Mouse (Mus musculus): Measurements from ENCODE around the gene Bckdha.

DNA sequence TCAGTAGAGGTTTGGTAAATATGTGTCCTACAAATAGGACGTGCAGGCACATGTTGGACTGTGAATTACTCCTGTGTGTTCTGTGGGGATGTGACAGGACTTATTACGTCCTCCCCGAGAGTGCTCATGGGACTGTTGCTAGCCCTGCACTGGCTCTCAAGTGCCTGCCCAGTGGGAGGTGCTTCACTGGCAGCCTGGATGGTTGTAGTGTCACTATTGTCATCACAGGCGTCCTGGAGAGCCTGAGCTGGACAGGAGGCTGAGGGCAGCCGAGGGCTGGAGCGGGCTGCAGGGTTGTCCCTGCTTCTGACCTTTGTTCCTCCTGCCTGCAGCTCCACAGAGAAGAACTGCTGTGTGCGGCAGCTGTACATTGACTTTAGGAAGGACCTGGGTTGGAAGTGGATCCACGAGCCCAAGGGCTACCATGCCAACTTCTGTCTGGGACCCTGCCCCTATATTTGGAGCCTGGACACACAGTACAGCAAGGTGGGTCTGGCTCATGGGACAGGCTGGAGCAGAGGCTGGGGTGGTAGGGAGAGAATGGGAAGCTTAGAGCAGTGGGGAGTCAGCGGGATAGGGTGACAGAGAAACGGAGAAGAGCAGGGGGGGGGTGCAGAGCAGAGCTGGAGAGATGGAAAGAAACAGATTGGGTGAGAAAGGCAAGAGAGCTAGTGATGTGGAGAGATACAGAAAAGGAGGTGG, 45.2 kb upstream of the Bckdha start:
- TF ChIP-seq GATA1 (IDR thresholded peaks at IDR 0.05; ENCODE audit: borderline replicate concordance, low read length) (no peak), FLI1 (IDR thresholded peaks at IDR 0.05; ENCODE audit: low read length) (no peak)

All from megakaryocyte, embryonic 14.5 days (primary cell).